Mouse (Mus musculus) thymus, adult 2 months (tissue): ENCODE data around the gene Zfp101.

Experiments used
- CTCF ChIP-seq: fragments of 200-500 bp; IDR thresholded peaks from 2 replicates; pipeline ENCODE4 v1.5.1; 2012; ENCODE audit warnings: mild to moderate bottlenecking, control low read depth, low read length, moderate library complexity, borderline replicate concordance; ENCODE audit not compliant: control insufficient read depth, poor library complexity, insufficient read depth; ENCODE audit errors: extremely low read depth
- POLR2A ChIP-seq: fragments of 200-500 bp; IDR thresholded peaks from 2 replicates; pipeline ENCODE4 v1.6.1; 2012; ENCODE audit warnings: mild to moderate bottlenecking, low read length, control low read depth, moderate library complexity; ENCODE audit not compliant: control insufficient read depth, poor library complexity, insufficient read depth; ENCODE audit errors: extremely low read depth

- TF ChIP-seq CTCF = no peak
- no peak for TF ChIP-seq POLR2A
These were observed 2.2 kb downstream of the Zfp101 start for GRCm38 (mm10) chr17:33392271-33392670.
